Mouse (Mus musculus) heart, postnatal 0 days (tissue): ENCODE results near the gene Dync1li1.

ENCODE experiments used
- CTCF ChIP-seq: IDR thresholded peaks from 2 replicates; pipeline ENCODE4 v1.5.1; 2016; ENCODE audit warnings: antibody characterized with exemption, control low read depth, low read depth
- EP300 ChIP-seq: IDR thresholded peaks from 2 replicates; pipeline ENCODE4 v1.6.1; 2016; ENCODE audit warnings: antibody characterized with exemption, low read depth

DNA sequence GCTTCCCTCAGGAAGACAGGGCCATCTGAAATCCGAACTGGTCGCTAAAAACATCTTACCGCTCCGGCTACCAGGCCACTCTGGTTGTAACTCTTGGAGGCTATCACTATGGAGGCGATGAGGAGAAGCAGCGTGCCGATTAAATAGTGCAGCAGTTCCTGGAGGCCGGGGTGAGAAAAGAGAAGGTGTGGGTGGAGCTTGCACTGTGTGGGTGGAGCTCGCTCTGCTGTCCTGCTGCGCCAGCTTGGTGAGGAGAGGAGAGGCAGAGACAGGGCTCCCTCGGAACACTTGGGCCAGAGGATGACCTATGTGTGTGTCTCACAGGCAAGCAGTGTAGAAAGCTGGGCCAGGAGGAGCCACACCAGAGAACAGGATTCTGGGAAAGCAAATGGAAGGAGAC, 73.3 kb downstream of the Dync1li1 start:
- no peak for TF ChIP-seq CTCF
- no peak for TF ChIP-seq EP300
